Comparison of ENCODE assay signal across 16 mouse cellular contexts in genomic region chr14:41006263-41006662, GRCm38 (mm10). TPM values are rescaled to one million over a fixed set of nuclear protein-coding genes. Genes with fewer than 3 reads are reported as not detected.
DNase-seq lines count a peak whose midpoint lies in the region; ATAC-seq and TF ChIP-seq lines count a peak whose summit lies in the region.
"Had no signal": no experiment of that assay in that cellular context is flagged by ENCODE, and none has a peak within 500 bp of the region (broad histone marks: within the 10 kb centered on the region; RNA-seq: fewer than 3 reads in every experiment).

No protein-coding gene starts in this region.

- H3K79me2 ChIP-seq in MEL (ENCODE audit: control insufficient read depth, insufficient read depth, low read length, poor library complexity): no peaks in the 10 kb centered on the region

- WGBS in kidney, embryonic 16.5 days: 68% methylated on average over 10 of the region's 10 CpGs

- no peak overlapping the region for H3K4me2 ChIP-seq in kidney, embryonic 16.5 days (replicated peaks; ENCODE audit: low read depth, low read length)
- H3K4me2 ChIP-seq: hindbrain, embryonic 12.5 days; limb, embryonic 15.5 days; midbrain, embryonic 15.5 days had no signal

- no peak for TF ChIP-seq POLR2A in MEL (IDR thresholded peaks at IDR 0.05; ENCODE audit: control insufficient read depth in 1 of 2, insufficient read depth in 1 of 2, low read depth in 1 of 2, low read length in 2 of 2, poor library complexity in 1 of 2)

- H3K4me3 ChIP-seq in erythroblast, embryonic 14.5 days (replicated peaks): peak overlapping the region; percentile 63
- no peak overlapping the region for H3K4me3 ChIP-seq in kidney, embryonic 16.5 days (ENCODE audit: low read length)
- no peak overlapping the region for H3K4me3 ChIP-seq in MEL (ENCODE audit: control insufficient read depth in 1 of 2, insufficient read depth in 1 of 2, low read depth in 2 of 2, low read length in 2 of 2)
- H3K4me3 ChIP-seq: forebrain, embryonic 10.5 days; hindbrain, embryonic 12.5 days; limb, embryonic 15.5 days; midbrain, embryonic 15.5 days had no signal

- no peaks in the 10 kb centered on the region for H3K9me3 ChIP-seq in erythroblast, embryonic 14.5 days (ENCODE audit: control insufficient read depth, low read length)
- H3K9me3 ChIP-seq in kidney, embryonic 16.5 days (ENCODE audit: low read length): no peaks in the 10 kb centered on the region
- no peaks in the 10 kb centered on the region for H3K9me3 ChIP-seq in MEL (replicated peaks; ENCODE audit: insufficient read depth, low read length)
- H3K9me3 ChIP-seq: forebrain, embryonic 10.5 days; hindbrain, embryonic 12.5 days; limb, embryonic 15.5 days; midbrain, embryonic 15.5 days had no signal

- H3K4me1 ChIP-seq in erythroblast, embryonic 14.5 days (ENCODE audit: control insufficient read depth): peaks cover 79% of the 10 kb centered on the region
- H3K4me1 ChIP-seq in kidney, embryonic 16.5 days (ENCODE audit: insufficient read depth, low read length): peaks cover 56% of the 10 kb centered on the region
- peaks cover 19 to 29% of the 10 kb centered on the region in 2 experiments for H3K4me1 ChIP-seq in MEL (ENCODE audit: control insufficient read depth in 1 of 2, insufficient read depth in 2 of 2, low read length in 2 of 2)

- peak overlapping the region; percentile 67 for H3K27ac ChIP-seq in kidney, embryonic 16.5 days (ENCODE audit: low read length)
- H3K27ac ChIP-seq in MEL (ENCODE audit: control insufficient read depth, low read depth, low read length): no peak overlapping the region
- H3K27ac ChIP-seq: forebrain, embryonic 10.5 days; hindbrain, embryonic 12.5 days; limb, embryonic 15.5 days; midbrain, embryonic 15.5 days had no signal

- H3K27me3 ChIP-seq in erythroblast, embryonic 14.5 days (ENCODE audit: control insufficient read depth): no peaks in the 10 kb centered on the region
- no peaks in the 10 kb centered on the region for H3K27me3 ChIP-seq in kidney, embryonic 16.5 days (ENCODE audit: insufficient read depth, low read length)
- H3K27me3 ChIP-seq in MEL (ENCODE audit: control insufficient read depth in 1 of 2, insufficient read depth in 2 of 2, low read length in 2 of 2): no peaks in the 10 kb centered on the region
- H3K27me3 ChIP-seq: hindbrain, embryonic 12.5 days; limb, embryonic 15.5 days; midbrain, embryonic 15.5 days had no signal

- ATAC-seq in erythroblast, adult 5-6 weeks (replicated peaks; ENCODE audit: low FRiP score, poor library complexity, severe bottlenecking): no peak
- ATAC-seq in kidney, embryonic 16.5 days (ENCODE audit: low FRiP score, low TSS enrichment): no peak
- peak; percentile 19 to 58 for ATAC-seq in hematopoietic stem cell, adult 5-6 weeks (replicated peaks in 1 of 2; ENCODE audit: insufficient read depth in 1 of 2, low FRiP score in 2 of 2, low TSS enrichment in 1 of 2, low read depth in 1 of 2, poor library complexity in 2 of 2, severe bottlenecking in 2 of 2)
- ATAC-seq: intestine, postnatal 0 days; midbrain, embryonic 15.5 days had no signal

- no peak for TF ChIP-seq CTCF in MEL (IDR thresholded peaks at IDR 0.05 in 2 of 3, conservative IDR thresholded peaks at IDR 0.05 in 1 of 3; ENCODE audit: control insufficient read depth in 1 of 3, insufficient read depth in 1 of 3, low read depth in 2 of 3, low read length in 3 of 3, poor library complexity in 1 of 3, severe bottlenecking in 1 of 3)

- no peak for TF ChIP-seq RAD21 in MEL (IDR thresholded peaks at IDR 0.05; ENCODE audit: low read depth, low read length)

- peaks cover 57% of the 10 kb centered on the region for H3K36me3 ChIP-seq in erythroblast, embryonic 14.5 days (ENCODE audit: control insufficient read depth)
- 0 out of 2 replicates have a peak, but pooled peaks cover 2% of the 10 kb centered on the region for H3K36me3 ChIP-seq in kidney, embryonic 16.5 days (ENCODE audit: insufficient read depth, low read length)
- peaks cover 0 to 26% of the 10 kb centered on the region in 2 experiments; a peak in 2 of 4 replicates for H3K36me3 ChIP-seq in MEL (ENCODE audit: control insufficient read depth in 1 of 2, insufficient read depth in 2 of 2, low read length in 2 of 2)
- H3K36me3 ChIP-seq: midbrain, embryonic 15.5 days had no signal

- no peak for TF ChIP-seq EP300 in MEL (IDR thresholded peaks at IDR 0.05; ENCODE audit: low read depth in 1 of 2, low read length in 2 of 2)

- H3K9ac ChIP-seq in kidney, embryonic 16.5 days (replicated peaks; ENCODE audit: low read length): no peak overlapping the region
- H3K9ac ChIP-seq in MEL (ENCODE audit: control insufficient read depth, low read depth, low read length, poor library complexity, severe bottlenecking): no peak overlapping the region
- H3K9ac ChIP-seq: hindbrain, embryonic 12.5 days; limb, embryonic 15.5 days; midbrain, embryonic 15.5 days had no signal

- no peak for DNase-seq in kidney, adult 18-20 months
- peak; percentile 44 for DNase-seq in MEL (ENCODE audit: low read depth, low spot score)
- no peak for DNase-seq in right cerebral cortex, postnatal 14 days
- no peak for DNase-seq in layer of hippocampus, adult 11-12 months (ENCODE audit: low spot score)
- DNase-seq: cerebellum, adult 11 months; cerebellum, postnatal 25 days; retina, postnatal 1 day had no signal

TF ChIP-seq in MEL, 35 proteins besides CTCF, POLR2A, EP300 and RAD21:
- TF ChIP-seq MEF2A (IDR thresholded peaks at IDR 0.05; ENCODE audit: extremely low read depth, insufficient replicate concordance, low read depth, low read length, poor library complexity, severe bottlenecking): no peak
- no peak for TF ChIP-seq RCOR1 (IDR thresholded peaks at IDR 0.05; ENCODE audit: low read depth, low read length)
- no peak for TF ChIP-seq ETS1 (IDR thresholded peaks at IDR 0.05; ENCODE audit: low read depth, low read length)
- no peak for TF ChIP-seq ZNF384 (IDR thresholded peaks at IDR 0.05; ENCODE audit: low read depth, low read length)
- no peak for TF ChIP-seq SIN3A (IDR thresholded peaks at IDR 0.05; ENCODE audit: low read length)

RNA-seq across cellular contexts. Expression of gene Fam213a, which starts 7.3 kb away (rescaled TPM):
- polyA plus RNA-seq in erythroblast, embryonic 14.5 days (2012): 8.5 and 12.2 TPM in 2 replicates
- total RNA-seq in erythroblast, adult 5-6 weeks (2015; ENCODE audit: low replicate concordance): 1,227 and 1,297 TPM in 2 replicates
- 2,096 and 2,327 TPM in 2 replicates for total RNA-seq in erythroblast, adult 5-6 weeks (2017; ENCODE audit: low replicate concordance)
- 109 and 111 TPM in 2 replicates for polyA plus RNA-seq in kidney, embryonic 16.5 days (2015; fragmentation: Nextera tagmentation; extraction: Ambion mirVana)
- 19.2 and 20.3 TPM in 2 replicates for total RNA-seq in MEL (2012; rRNA removed)
- polyA plus RNA-seq in MEL (2012; ENCODE audit: insufficient read depth in 1 of 2, insufficient read length in 2 of 2, low read depth in 1 of 2, low replicate concordance in 2 of 2, missing spikeins in 1 of 2): 10 to 100 TPM in 1 of 2 experiments, not detected in 1; 28.5 TPM
- 37.0 and 46.1 TPM in 2 replicates for total RNA-seq in hematopoietic stem cell, adult 5-6 weeks (2017)

RNA-seq across cellular contexts. Expression of gene Tspan14, which starts 39.7 kb away (rescaled TPM):
- 0.27 and 0.33 TPM in 2 replicates for polyA plus RNA-seq in erythroblast, embryonic 14.5 days (2012)
- total RNA-seq in erythroblast, adult 5-6 weeks (2015; ENCODE audit: low replicate concordance): 4.0 and 7.3 TPM in 2 replicates
- 8.2 and 9.4 TPM in 2 replicates for total RNA-seq in erythroblast, adult 5-6 weeks (2017; ENCODE audit: low replicate concordance)
- 138 and 144 TPM in 2 replicates for polyA plus RNA-seq in kidney, embryonic 16.5 days (2015; fragmentation: Nextera tagmentation; extraction: Ambion mirVana)
- 16.7 and 24.8 TPM in 2 replicates for total RNA-seq in MEL (2012; rRNA removed)
- polyA plus RNA-seq in MEL (2012; ENCODE audit: insufficient read depth in 1 of 2, insufficient read length in 2 of 2, low read depth in 1 of 2, low replicate concordance in 2 of 2, missing spikeins in 1 of 2): 10 to 100 TPM in 1 of 2 experiments, not detected in 1; 29.9 TPM
- 57.2 and 76.9 TPM in 2 replicates for total RNA-seq in hematopoietic stem cell, adult 5-6 weeks (2017)

Comparison
In these comparisons a context has a peak if more than half of its experiments do, and no peak if none do; other contexts are left out.
1. ATAC-seq: peak in hematopoietic stem cell, adult 5-6 weeks (2 of 2); none in erythroblast, adult 5-6 weeks (single experiment) and kidney, embryonic 16.5 days (single experiment).
2. RNA of gene Fam213a, which starts 7.3 kb away (total RNA-seq): 1,227 to 2,327 TPM in erythroblast, adult 5-6 weeks; 37.0 to 46.1 TPM in hematopoietic stem cell, adult 5-6 weeks and 19.2 to 20.3 TPM in MEL; every median in the first group is over 10 times any median in the second.